Mouse (Mus musculus) heart, adult 2 months (tissue): ENCODE measurements around the gene Jakmip3. TPM values are rescaled to one million over a fixed set of nuclear protein-coding genes. Genes with fewer than 3 reads are reported as not detected.

Source experiments
- DNase-seq, 2 experiments: peaks; one replicate each; pipeline ENCODE4 v3.0.0; 2021
- H3K27ac ChIP-seq: fragments of 200-600 bp; 2 replicates; pipeline ENCODE4 v1.8.1; 2022
- H3K27me3 ChIP-seq: fragments of 200-500 bp; 2 replicates; pipeline ENCODE4 v1.6.1; 2012; ENCODE audit warnings: mild to moderate bottlenecking, low read length, inconsistent platforms, mixed read lengths; ENCODE audit not compliant: control insufficient read depth, insufficient read depth
- H3K36me3 ChIP-seq: fragments of 200-500 bp; 2 replicates; pipeline ENCODE4 v1.6.1; 2012; ENCODE audit warnings: low read length, inconsistent platforms; ENCODE audit not compliant: control insufficient read depth, insufficient read depth
- H3K4me1 ChIP-seq: fragments of 200-500 bp; 2 replicates; pipeline ENCODE4 v1.6.1; 2011; ENCODE audit warnings: low read length; ENCODE audit not compliant: control insufficient read depth, insufficient read depth
- H3K4me3 ChIP-seq: fragments of 200-600 bp; 2 replicates; pipeline ENCODE4 v1.8.1; 2022
- H3K79me2 ChIP-seq: fragments of 200-500 bp; replicated peaks from 2 replicates; pipeline ENCODE4 v1.6.1; 2012; ENCODE audit warnings: mild to moderate bottlenecking, inconsistent platforms, low read length, moderate library complexity, mixed read lengths; ENCODE audit not compliant: control insufficient read depth, insufficient read depth
- H3K9ac ChIP-seq: fragments of 200-500 bp; 2 replicates; pipeline ENCODE4 v1.6.1; 2012; ENCODE audit warnings: low read depth, mild to moderate bottlenecking, control low read depth, inconsistent platforms, low read length, mixed read lengths
- CTCF ChIP-seq: fragments of 200-600 bp; IDR thresholded peaks from 2 replicates; pipeline ENCODE4 v1.8.1; 2022; ENCODE audit warnings: antibody characterized with exemption, mild to moderate bottlenecking, moderate library complexity
- EP300 ChIP-seq: fragments of 200-500 bp; IDR thresholded peaks from 2 replicates; pipeline ENCODE4 v1.6.1; 2011; ENCODE audit warnings: low read depth, low read length, control low read depth; ENCODE audit not compliant: insufficient read depth
- POLR2A ChIP-seq: fragments of 200-500 bp; IDR thresholded peaks from 2 replicates; pipeline ENCODE4 v1.6.1; 2011; ENCODE audit warnings: mild to moderate bottlenecking, low read depth, low read length, control low read depth; ENCODE audit not compliant: insufficient read depth
- WGBS: fragments of 180-500 bp; shearing (Covaris S2); methylation state at CpG from one replicate; pipeline ENCODE4 v1.1.7; 2018; 5-methylcytosine and 5-hydroxymethylcytosine counted together
- intact Hi-C: fragments of 180-260 bp; cut with DNase I; formaldehyde crosslinking; loops from one replicate; pipeline ENCODE4 v1.15.1; 2025
- polyA plus RNA-seq: library from polyadenylated mRNA; depleted of rRNA; stranded (reverse); fragments of >200 nt; gene quantifications from 2 replicates; pipeline ENCODE4 v1.2.3, GENCODE M21; 2012
- total RNA-seq, 2 experiments: library from RNA; stranded (reverse); gene quantifications; 2 replicates each; pipeline ENCODE4 v1.2.3; 2021

Gene Jakmip3
- total and polyA plus RNA-seq, 3 experiments = 0.13 to 0.16 (median 0.14) TPM

DNA sequence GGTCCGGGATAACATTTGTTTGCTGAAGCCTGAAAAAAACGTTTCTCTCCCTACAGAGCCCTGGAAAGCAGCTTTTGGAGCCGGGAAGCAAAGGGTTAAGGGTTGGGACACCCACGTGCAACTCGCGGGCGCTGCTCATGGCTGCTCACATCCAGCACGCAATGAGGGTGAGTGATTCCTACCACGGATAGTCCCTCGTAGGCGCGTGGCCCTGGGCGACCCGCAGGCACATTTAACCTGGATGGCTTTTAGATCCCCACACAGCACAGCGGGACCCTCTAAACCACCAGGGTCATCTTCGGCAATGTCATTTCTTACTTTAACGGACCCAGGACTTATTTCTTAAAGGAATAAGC, 296 bp upstream of the Jakmip3 start:
- no peak for DNase-seq
- no peaks in the 10 kb centered on the region for H3K4me1 ChIP-seq
- intact Hi-C loops = no loop called here
- H3K79me2 ChIP-seq = no peaks in the 10 kb centered on the region
- no peaks in the 10 kb centered on the region for H3K36me3 ChIP-seq
- H3K9ac ChIP-seq = no peak overlapping the region
- TF ChIP-seq EP300 (no peak), CTCF (no peak), POLR2A (no peak)
- no peak overlapping the region for H3K27ac ChIP-seq
- WGBS = under 1% methylated on average over 17 of the region's 17 CpGs
- H3K27me3 ChIP-seq = peaks cover 10% of the 10 kb centered on the region
- peak overlapping the region; percentile 32 for H3K4me3 ChIP-seq

DNA sequence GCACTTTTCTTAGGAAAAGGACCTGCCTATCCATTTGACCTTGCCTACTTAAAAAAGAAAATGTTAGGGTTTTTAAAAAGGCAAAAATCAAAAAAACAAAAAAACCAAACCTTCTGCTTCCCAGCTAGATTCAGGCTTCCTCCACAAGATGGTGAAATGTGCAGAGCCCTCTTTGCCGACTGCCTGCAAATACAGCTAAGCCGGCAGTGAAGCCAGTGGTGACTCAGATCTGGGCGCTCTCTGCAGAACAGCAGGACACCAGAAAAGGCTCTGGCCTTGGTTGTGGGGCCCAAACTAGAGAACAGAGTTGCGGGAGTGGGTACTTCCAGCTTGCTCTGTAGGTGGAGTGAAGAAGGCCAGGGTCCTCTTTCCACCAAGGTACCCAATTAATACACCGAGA, 1.0 kb downstream of the Jakmip3 start:
- Histone ChIP-seq H3K36me3 (no peaks in the 10 kb centered on the region), H3K4me1 (no peaks in the 10 kb centered on the region), H3K9ac (no peak overlapping the region), H3K79me2 (no peaks in the 10 kb centered on the region), H3K27ac (no peak overlapping the region), H3K4me3 (no peak overlapping the region), H3K27me3 (peaks cover 10% of the 10 kb centered on the region)
- no peak for DNase-seq
- intact Hi-C loops = no loop called here
- WGBS = 51% methylated on average over 5 of the region's 5 CpGs
- TF ChIP-seq EP300 = no peak

DNA sequence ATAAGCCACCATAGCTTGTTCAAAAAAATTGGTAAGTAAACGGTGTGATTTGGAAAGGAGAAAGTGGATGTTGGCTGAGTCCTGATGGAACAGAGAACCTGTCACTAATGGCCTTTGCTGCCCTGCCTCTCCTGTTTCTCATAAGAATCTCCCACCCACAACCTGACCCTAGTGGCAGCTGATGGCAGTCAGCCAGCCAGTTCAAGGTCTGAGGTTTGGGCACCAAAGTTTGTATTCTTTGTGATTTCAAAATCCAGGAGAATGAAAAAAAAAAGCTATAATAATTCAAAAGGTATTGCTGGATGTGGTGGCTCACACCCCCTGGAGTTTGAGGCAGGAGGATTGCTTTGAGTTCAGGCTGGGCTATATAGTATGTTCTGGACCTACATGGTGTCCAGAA, 1.8 kb downstream of the Jakmip3 start:
- no peak overlapping the region for H3K4me3 ChIP-seq
- H3K27me3 ChIP-seq = peaks cover 10% of the 10 kb centered on the region
- no peaks in the 10 kb centered on the region for H3K4me1 ChIP-seq
- H3K36me3 ChIP-seq = no peaks in the 10 kb centered on the region
- H3K79me2 ChIP-seq = no peaks in the 10 kb centered on the region
- WGBS = 88% methylated on average over 1 of the region's 1 CpGs
- no peak overlapping the region for H3K9ac ChIP-seq
- TF ChIP-seq EP300 (no peak), CTCF (no peak), POLR2A (no peak)
- no peak overlapping the region for H3K27ac ChIP-seq
- no peak for DNase-seq
- intact Hi-C loops = no loop called here

DNA sequence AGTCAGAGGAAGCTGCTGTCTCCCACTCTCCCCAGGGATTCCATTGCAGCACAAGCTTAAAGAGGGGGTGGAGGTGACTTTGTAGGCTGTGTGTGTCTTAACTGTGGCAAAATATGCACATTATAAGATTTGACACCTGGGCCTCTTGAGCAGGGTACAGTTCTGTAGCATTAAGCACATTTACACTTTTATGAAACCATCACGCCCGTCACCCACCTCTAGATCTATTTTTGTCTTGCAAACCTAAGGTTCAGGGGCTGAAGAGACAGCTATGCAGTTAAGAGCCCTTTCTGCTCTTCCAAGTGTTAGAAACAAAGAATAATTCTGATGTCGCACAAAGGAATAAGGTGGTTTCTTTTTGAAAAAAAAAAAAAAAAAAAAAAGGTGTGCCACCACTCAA, 5.1 kb downstream of the Jakmip3 start:
- Histone ChIP-seq H3K4me3 (no peak overlapping the region), H3K36me3 (no peaks in the 10 kb centered on the region), H3K4me1 (no peaks in the 10 kb centered on the region), H3K79me2 (no peaks in the 10 kb centered on the region), H3K27ac (no peak overlapping the region), H3K9ac (no peak overlapping the region), H3K27me3 (peaks cover 4% of the 10 kb centered on the region; the same call in 1 of the 2 replicates)
- no peak for TF ChIP-seq POLR2A
- no peak for TF ChIP-seq CTCF
- TF ChIP-seq EP300 = no peak
- intact Hi-C loops = no loop called here
- WGBS = 59% methylated on average over 3 of the region's 3 CpGs
- DNase-seq = no peak

DNA sequence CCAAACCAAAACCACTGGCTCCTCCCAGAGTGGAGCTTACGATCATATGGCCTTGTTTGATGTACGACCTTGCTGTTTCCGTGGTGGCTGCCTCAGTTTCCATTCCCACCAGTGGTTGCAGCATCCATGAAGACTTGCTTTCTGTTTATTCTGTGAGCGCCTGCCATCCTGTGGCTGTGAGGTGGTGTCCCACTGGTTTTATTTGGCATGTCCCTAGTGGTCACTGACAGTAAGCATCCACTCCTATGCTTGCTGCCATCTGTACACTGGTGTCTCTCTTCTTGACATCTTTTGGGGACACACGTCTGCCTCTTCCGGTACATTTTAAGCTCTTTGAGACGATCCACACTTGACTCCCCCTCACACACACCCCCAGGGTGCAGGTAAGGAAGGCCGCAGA, 7.2 kb downstream of the Jakmip3 start:
- intact Hi-C loops = no loop called here
- no peak overlapping the region for H3K9ac ChIP-seq
- H3K27ac ChIP-seq = no peak overlapping the region
- no peaks in the 10 kb centered on the region for H3K27me3 ChIP-seq
- 81% methylated on average over 8 of the region's 8 CpGs for WGBS
- no peaks in the 10 kb centered on the region for H3K4me1 ChIP-seq
- TF ChIP-seq CTCF (no peak), EP300 (no peak), POLR2A (no peak)
- no peaks in the 10 kb centered on the region for H3K36me3 ChIP-seq
- DNase-seq = no peak
- no peak overlapping the region for H3K4me3 ChIP-seq
- H3K79me2 ChIP-seq = no peaks in the 10 kb centered on the region

DNA sequence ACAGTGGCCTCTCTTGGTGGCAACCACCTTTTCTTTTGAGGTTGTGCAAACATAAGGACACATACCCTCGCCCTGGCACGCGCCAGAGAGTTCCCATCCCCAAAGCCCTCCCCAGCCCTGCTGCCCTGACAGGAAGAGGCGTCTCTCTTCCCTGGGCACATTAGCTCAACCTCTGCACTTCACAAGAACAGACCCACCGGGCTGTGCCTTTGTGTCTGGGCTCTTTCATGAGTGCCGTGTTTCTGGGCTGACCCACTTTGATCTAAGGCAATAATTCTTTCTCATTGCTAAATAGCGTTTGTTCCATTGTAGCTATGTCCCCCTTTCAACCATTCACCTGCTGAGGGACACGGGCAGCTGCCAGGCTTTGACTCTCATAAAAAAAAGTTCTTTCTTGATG, 7.8 kb downstream of the Jakmip3 start:
- H3K4me1 ChIP-seq = no peaks in the 10 kb centered on the region
- 63% methylated on average over 8 of the region's 8 CpGs for WGBS
- intact Hi-C loops = no loop called here
- H3K79me2 ChIP-seq = no peaks in the 10 kb centered on the region
- H3K27me3 ChIP-seq = no peaks in the 10 kb centered on the region
- DNase-seq = no peak
- no peak overlapping the region for H3K4me3 ChIP-seq
- no peak overlapping the region for H3K9ac ChIP-seq
- TF ChIP-seq CTCF = no peak
- no peak for TF ChIP-seq POLR2A
- TF ChIP-seq EP300 = no peak
- no peak overlapping the region for H3K27ac ChIP-seq
- H3K36me3 ChIP-seq = no peaks in the 10 kb centered on the region
